Mouse (Mus musculus): ENCODE measurements around the gene Smarcd3.

Gene Smarcd3

GRCm38 (mm10) chr5:24620626-24621025, 3.6 kb downstream of the Smarcd3 start:
- no peak for DNase-seq (ENCODE audit: low spot score in 2 of 2)

DNA sequence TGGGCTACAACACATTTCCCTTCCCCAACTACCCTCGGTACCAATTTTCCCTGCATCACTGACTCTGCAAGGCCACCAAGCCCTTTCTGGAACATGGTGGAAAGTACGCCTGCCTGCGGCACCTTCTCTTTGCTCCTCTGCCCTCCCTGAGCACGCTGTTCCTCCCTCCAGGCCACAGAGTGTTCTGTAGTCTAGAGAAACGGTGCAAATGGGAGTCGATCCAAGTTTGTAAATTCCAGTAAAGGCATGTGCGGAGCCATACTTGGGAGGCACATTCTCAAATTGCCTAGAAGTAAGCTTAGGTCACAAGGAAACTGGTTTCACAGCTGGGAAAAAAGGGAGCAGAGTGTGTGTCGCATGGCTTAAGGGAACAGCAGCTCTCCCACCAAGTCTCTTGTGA, 4.1 kb downstream of the Smarcd3 start:
- no peak for DNase-seq (ENCODE audit: low spot score in 2 of 2)

- no peak for DNase-seq (ENCODE audit: low spot score in 2 of 2)
These were observed 5.3 kb downstream of the Smarcd3 start for GRCm38 (mm10) chr5:24618921-24619320.

DNA sequence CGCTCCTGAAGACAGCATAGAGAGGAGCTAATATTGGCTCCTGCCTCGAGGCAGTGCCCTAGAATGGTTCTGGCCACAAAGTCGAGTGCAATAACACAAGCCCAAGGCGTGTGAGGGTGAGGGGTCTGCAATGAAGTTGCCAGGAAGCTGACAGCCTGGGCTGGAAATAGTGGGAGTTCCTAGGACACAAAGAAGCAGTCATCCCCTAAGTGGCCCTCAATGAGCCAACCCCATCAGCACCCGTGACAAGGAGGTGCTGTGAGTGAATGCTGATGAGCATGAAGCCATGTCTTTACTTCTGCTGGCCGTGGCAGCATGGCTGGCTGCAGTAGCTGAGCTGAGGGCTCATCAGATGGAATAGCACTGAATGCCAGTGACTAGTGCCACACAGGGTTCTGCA, 9.1 kb downstream of the Smarcd3 start:
- no peak for DNase-seq (ENCODE audit: low spot score in 2 of 2)

GRCm38 (mm10) chr5:24612302-24612649, 11.9 kb downstream of the Smarcd3 start:
- no peak for DNase-seq (ENCODE audit: low spot score in 2 of 2)

DNA sequence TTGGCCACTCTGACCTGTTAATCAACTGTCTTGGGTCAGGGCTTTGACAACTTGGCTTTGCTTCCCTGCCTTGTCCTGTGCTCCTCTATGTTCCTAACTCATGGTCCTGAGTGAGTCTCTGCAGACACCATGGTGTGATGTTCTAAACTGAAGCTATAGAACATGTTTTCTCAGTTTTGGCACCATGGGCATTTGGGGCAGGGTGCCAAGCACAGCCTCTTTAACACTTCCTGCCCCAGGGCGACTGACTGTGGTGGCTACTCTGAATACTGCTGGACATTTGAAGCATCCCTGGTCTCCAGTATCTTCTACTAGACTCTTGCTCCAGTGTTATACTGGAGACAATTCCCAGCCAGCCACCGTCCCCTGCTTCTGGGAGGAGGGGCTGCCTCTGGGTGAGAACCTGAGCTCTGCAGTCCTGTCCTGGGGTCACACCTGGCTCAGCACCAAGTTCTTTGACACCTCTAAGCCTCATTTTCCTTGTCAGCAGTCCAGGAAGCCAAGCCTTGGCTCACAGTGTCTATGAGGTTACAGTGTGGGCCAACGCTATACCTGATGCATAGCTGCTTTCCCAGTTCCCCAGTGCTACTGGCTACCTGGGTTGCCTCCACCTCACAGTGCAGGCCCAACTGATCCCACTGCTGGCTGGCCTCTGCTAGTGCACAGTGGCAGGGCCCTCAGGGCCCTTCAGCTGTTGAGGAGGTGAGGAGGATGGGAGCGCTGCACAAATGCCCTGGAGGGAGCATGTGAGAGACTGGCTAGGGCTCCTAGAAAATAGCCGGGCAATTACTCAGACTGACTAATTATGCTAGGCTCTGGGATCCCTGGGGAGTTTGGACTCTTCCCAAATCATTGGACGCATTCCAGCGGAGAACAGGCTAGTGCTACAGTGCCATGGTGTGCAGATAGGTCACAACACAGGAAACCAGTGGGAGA, 12.6 kb downstream of the Smarcd3 start:
- DNase-seq (ENCODE audit: low spot score in 2 of 2) = peak in 1 of 2 experiments; percentile 68

DNA sequence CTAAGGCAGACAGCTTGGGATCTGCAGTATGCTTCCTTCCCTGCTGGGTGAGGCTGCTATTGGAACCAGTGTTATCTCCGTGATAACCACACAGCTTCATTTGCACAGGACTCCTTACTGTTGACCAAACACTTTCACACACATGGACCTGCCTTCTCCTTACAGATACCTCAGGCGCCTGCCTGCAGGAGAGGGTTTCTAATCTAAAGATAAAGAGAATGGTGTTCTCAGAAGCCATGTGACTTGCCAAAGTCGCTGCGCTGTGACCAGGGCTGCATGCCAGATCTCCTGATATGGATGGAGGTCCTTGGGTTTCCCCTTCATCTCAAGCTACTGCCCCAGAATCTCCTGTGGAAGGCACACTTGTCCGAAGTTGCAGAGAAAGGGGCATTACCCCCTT, 14.8 kb downstream of the Smarcd3 start:
- DNase-seq (ENCODE audit: low spot score in 2 of 2) = no peak

DNA sequence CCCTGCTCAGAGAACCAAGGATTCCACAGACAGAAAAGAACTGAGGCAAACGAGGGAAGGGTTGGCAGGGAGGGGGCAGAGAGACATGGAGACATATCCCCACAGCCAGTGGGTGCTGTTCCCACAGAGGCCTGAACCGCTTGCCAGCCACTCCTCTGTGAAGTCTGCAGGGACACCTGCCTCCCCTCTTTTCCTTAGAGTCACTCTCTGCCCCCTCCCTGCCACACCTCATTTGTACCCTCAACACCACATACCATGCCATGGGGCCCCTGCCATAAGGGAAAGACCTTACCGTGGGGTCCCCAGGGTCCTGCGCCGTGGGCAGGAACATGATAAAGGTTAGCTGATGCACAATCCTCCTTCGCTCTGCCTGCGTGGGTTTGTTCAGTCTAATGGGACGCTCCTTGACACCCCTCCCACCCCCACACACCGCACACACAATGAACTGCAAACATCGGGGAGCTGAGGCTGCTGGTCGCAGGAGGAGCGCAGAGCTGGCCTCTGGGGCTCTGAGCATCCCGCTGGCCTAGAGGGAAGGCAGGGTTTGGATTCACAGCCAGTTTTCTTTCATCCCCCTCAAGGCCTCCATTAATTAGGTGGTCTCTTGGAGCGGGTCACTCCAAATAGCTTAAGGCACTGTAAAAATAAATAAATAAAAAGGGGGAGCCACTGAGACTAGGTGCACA, 18.1 kb downstream of the Smarcd3 start:
- DNase-seq (ENCODE audit: low spot score in 2 of 2) = no peak

DNA sequence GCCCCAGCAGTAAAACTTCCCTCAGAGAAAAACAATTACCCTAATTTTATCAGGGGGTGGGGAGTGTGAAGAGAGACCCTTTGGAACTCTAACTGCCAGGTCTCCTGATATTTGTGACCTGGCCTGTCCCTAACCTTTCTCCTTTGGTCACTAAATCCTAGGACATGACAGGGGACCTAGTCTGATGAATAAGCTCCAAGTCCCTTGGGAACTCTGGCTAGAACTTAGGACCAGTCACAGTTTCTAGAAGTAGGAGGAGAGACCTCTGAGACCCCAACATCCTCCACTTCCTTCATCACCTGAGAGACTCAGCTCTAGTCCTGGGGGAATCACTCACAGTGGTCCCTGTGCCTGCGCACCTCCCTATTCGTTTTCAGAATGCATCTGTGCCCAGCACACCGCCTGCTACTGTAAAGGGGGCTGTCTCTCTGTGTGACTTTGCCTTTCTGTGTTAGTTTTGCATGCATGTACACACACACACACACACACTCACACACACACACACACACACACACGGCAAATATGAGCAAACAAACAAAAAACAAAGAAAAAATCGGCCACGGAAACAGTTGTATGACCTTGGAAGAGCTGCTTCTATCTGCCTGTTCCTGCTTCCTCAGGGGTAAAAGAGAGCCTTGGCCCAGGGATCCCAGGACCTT, 18.8 kb downstream of the Smarcd3 start:
- DNase-seq (ENCODE audit: low spot score in 2 of 2) = no peak

DNA sequence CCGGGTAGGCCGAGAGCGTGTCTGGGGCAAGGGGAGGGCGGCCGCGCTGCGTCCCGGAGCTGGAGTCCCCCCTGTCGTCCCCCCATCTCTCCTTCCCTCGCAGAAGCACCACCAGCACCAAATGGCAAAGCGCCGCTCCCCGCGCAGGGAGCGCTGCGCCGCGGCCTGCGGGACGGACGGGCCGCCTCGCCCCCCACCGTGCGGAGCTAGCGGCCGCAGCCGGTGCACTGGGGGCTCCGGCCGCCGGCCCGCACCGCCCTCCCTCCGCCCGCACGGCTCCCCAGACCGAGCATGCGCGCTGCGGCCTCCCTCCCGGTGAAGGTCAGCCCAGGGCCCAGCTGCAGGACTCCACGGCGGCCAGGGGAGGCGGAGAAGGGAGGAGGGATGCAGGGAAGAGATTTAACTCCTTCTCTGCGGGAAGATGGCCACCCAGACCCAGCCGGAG, 19.5 kb downstream of the Smarcd3 start:
- peak; percentile 70 to 73 for DNase-seq (ENCODE audit: low spot score in 2 of 2)

GRCm38 (mm10) chr5:24604080-24604655, 20.0 kb downstream of the Smarcd3 start:
- peak in 1 of 2 experiments; percentile 70 for DNase-seq (ENCODE audit: low spot score in 2 of 2)

DNA sequence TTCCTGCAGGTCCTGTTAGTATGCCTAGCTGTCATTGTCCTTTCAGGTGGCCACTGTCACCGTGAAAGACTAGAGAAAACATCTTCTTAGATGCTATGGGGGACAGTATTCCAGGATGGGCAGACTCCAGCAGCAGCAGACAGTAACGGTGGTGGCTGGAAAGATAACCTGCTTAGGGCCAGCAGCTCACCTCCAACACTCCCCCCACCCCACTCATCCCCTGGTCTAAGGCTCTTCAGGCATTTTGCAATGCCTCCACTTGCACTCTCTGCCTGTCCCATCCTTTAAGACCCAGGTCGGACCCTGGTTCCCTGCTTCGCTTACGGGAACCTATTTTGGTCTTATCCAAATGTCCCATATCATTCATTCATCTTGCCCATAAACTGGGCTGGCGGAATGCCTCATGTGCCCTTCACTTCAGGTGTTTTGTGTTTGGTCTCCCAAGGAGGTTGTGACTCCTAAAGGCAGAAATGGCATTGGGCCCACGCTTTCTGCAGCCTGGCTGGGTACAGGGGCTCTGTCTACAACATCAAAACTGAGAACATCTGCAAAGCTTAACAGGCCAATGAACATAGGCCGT, 20.7 kb downstream of the Smarcd3 start:
- DNase-seq (ENCODE audit: low spot score in 2 of 2) = no peak

DNA sequence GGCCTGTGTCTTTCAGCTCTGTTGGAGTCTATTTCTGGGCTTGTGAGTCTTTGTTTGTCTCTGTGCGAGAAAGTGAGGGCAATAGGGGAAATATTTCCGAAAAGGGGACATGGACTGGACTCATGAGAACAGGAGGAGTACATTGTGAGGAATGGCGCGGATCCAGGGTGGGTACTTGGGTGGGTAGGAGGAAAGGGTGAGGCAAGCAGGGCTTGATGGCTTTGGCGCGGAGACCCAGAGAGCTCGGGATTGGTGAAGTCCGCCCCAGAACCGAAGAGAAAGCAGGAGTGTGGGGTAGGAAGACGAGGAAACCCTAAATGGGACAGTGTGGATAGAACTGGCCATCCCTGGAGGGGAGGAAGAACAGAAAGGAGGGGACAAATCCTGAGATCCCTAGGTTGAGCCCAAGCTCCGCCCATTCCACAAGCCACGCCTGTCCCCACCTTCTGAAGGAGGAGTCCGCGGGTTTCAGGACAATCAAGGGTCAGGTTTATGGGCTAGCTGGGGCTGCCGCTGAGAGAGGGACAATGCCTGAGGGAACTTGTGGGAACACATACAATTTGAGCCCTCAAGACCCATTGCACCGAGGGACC, 21.4 kb downstream of the Smarcd3 start:
- peak in 1 of 2 experiments; percentile 56 for DNase-seq (ENCODE audit: low spot score in 2 of 2)

DNA sequence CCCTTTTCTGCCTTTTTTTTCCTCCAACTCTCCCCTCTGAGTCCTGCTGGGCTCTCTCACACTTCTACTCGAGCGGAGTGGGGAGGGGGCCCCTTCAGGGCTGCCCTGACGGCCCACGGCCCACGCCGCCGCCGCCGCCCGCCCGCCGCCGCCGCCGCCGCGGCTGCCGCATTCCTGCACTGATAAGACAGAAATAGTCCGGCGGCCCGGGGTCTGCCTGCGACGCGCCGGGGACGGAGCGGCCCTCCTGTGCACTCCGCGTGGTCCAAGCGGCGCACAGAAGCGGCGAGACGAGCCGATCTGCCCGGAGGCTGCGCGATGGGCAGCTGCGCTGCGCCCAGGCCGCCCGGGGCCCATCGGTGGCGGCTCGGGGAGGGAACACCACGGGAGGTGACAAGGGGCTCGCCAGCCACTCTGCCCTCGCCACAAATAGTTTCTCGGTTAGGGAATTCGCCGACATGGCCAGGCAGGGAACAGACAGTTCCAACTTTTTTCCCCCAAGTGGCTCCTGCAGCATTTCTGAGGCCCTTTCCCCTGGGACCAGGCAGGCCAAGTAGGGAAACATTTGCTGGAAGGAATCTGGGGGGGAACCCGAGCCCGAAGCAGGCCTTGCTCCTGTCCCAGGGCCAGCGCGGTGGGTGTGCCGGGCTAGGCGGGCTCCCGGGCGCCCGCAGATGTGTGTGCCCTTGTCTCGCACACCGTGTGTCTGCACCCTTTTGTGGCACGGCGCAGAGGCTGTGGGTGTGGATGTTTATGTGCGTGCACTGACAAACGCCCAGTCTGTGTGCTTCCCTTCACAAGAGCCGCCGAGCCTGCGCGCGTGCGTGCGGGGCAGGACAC, 22.1 kb downstream of the Smarcd3 start:
- DNase-seq (ENCODE audit: low spot score in 2 of 2) = peak in 1 of 2 experiments; percentile 57

- no peak for DNase-seq (ENCODE audit: low spot score in 2 of 2)
These were observed 23.0 kb downstream of the Smarcd3 start for GRCm38 (mm10) chr5:24601071-24601835.

DNA sequence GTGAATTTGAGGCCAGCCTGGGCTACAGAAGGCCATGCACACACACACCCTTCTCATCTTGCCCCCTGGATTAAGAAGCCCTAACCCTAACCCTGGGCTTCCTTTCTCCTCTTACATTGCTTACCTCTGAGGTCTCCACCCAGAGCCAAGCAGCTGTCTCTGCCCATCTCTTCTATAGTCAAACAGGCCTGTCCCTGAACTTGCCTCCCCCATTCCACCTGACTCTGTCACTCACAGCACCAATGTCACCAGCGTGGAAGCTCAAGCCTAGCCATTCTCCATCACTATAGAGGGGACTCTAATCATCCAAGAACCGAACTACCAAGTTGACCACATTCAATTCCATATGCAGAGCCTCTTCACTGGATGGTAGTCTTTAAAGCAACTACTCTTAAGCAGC, 24.0 kb downstream of the Smarcd3 start:
- DNase-seq (ENCODE audit: low spot score in 2 of 2) = no peak

DNA sequence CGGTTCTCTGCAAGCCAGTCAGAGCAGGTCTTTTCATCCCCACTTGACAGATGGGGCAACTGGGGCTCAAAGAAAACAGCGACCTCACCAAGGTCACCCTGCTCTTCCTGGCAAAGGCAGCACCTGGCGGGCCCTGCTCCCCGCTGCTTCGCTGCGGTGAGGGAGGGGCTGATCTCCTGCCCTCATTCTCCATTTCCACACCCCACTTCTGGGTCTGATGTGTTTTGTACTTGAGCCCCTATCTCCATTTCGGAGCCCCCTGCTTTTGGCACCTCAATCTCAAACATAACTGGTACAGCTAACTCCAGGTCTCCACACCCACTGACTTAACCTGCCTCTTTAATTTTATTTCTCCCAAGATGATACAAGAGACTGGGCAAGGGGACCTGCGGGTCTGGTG, 25.1 kb downstream of the Smarcd3 start:
- no peak for DNase-seq (ENCODE audit: low spot score in 2 of 2)

GRCm38 (mm10) chr5:24598570-24599006, 25.6 kb downstream of the Smarcd3 start:
- DNase-seq (ENCODE audit: low spot score in 2 of 2) = peak in 1 of 2 experiments; percentile 31

- DNase-seq (ENCODE audit: low spot score in 2 of 2) = peak in 1 of 2 experiments; percentile 36
These were observed 26.2 kb downstream of the Smarcd3 start for GRCm38 (mm10) chr5:24597901-24598569.
